Mouse (Mus musculus): ENCODE data around the gene Ctps.
"Not testable (repeated sequence)": the region's sequence is repeated elsewhere in the genome, so short reads cannot be mapped to it uniquely, and the experiment has no call there.

The Ctps gene

DNA sequence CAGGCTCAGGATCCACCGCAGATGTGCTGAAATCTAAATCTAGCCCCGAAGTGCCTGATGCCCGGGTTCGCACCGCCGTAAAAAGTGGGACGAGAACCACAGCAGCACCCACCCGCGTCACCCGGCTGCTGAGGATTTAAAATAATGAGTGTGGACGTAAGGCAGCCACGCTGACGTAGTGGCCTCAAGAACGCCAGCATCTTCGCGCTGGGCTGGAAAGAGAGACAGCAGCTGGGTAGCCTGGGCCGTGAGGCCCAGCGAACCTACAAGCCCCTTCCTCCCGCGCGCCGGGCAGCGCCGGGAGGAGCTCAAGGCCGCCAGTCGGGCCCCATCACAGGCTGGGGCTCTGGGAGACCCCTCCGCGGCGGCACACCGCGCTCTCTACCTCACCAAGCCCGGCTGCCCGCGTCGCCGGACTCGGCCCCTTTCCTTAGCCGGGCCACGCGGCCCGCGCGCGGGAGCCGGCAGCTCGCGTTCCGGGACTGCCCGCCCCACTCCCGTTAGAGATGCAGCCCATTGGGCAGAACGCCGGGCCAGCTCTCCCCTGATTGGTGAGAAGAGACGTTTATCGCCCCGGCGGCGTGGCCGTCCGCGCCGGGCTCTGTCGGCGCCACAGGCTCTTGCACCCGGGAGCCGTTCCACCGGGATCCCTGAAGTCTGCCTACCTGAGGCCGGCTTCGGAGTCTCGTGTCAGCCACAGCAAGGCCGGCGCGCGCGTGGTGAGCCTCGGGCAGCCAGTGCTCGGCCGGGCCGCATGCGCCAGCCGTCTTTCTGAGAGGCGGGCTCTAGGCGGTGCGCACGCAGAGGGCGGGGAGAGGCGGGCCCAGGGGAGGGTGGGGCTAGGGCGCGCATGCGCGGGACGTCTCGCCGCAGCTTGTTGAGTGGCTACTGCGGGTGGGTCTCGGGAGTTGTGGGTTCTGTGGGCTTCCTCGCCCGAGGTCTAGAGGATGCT is at the start of gene Ctps:
TSS of gene Ctps (minus strand) at position 791 of the 952 bp plus-strand sequence.
- CTCF ChIA-PET = interaction anchor here (0.5 kb wide), 1 partner anchor 13 kb away, joined by 7 read pairs; no protein-coding TSS in a partner anchor

DNA sequence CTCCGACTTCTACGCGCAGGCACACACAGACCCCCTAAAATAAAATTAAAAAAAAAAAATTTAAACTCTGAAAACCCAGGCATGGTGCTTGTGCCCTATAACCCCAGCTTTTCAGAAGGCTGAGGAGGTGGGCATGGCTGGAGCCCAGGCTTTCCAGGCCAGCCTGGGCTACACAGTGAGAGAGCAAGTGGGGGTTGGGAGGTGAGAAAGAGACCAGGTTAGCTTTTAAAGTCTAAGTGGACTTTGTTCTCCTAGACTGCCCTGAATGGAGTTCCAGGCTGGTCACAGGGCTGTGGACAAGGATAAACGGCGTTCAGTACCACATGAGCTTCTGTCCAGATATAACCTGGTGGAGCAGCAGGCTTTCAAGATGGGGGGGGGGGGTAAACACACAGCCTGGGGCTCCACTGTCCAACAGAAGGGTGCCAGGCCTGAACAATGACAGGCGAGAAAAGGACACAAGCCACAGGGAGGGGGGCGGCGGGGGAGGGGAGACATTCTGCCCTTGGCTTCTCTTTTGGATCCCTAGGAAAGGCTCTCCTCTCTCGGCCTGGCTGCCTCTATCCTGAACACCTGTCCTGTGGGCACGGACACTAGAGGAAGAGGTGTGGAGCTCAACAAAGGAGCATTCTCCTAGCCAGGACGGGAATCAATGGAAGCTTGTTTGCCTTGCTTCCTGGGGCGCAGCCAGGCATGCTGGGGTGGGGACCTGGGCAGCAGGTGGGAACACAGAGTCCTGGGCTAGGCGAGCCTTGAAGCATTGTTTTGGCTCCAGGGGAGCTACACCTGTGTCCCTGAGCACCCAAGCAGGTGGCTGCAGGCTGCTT is 46.3 kb upstream of the Ctps start:
- CTCF ChIA-PET = no interaction called here

GRCm38 (mm10) chr4:120615528-120616081 is 45.5 kb upstream of the Ctps start:
- CTCF ChIA-PET = no interaction called here

DNA sequence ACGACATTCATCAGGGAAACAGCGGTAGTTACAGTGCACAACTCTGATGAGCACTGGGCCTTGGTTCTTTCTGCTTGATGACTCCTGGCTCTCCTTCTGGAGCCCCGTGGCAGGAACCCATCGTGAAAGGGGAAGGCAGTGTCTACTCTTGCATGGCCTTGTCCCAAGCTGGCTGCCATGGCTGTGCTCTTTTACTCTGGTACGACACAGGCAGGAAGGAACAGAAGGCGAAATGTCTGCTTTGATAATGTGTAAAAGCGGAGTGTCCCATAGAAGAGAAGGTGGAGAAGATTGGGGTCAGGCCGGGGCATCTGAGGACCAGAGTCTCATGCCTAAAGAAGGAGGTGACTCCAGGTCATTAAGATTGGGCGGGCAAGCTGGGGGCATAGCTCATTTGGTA is 44.6 kb upstream of the Ctps start:
- CTCF ChIA-PET = no interaction called here

DNA sequence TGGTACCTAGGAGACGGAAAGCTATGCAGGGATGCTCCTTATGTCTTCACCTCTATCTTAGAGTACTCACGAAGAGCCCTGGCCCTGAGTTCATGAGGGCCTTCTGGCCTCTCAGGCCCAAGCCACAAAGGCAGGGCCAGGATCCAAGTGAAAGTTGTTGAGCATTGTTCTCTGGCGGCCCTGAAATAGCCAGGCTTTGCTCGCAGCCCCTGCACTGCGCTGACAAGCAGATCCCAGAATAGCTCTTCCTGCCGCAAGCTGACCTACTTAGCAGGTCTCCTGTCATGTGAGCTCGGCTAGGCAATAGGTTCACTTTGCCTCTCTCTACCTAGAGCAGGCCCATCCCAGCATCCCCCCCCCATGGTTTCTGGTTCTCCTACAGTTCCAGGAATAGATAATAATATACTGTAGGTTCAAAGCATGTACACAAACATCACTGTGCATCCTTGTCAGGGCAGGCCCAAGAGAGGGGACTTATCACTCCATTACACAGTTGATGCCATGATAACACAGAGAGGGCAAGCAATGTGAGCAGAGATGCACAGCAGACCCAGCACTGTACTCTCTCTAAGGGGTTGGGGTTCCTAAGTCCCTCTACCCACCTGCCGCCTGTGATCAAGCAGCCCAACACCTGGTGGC is 43.7 kb upstream of the Ctps start:
- CTCF ChIA-PET = no interaction called here

GRCm38 (mm10) chr4:120612304-120613080 is 42.4 kb upstream of the Ctps start:
- CTCF ChIA-PET = no interaction called here

- CTCF ChIA-PET = no interaction called here
Observed at GRCm38 (mm10) chr4:120611005-120611404, 40.9 kb upstream of the Ctps start.

DNA sequence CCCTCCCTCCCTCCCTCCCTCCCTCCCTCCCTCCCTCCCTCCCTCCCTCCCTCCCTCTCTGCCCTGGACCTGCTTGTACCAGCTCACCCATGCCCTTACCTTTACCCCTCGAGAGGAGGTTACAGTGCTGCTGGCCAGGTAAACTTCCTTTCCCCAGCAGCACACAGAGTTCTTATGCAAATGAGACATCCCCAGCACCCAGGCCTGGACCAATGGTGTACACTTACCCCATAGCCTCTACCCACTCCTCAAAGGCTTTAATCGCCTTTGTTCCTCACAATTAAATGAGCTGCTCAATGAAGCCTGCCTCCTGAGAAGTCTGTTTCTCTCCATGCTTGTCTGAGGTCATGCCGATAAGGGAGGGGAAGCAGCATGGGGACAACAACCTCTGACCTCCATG is 36.9 kb upstream of the Ctps start:
- CTCF ChIA-PET = no interaction called here

DNA sequence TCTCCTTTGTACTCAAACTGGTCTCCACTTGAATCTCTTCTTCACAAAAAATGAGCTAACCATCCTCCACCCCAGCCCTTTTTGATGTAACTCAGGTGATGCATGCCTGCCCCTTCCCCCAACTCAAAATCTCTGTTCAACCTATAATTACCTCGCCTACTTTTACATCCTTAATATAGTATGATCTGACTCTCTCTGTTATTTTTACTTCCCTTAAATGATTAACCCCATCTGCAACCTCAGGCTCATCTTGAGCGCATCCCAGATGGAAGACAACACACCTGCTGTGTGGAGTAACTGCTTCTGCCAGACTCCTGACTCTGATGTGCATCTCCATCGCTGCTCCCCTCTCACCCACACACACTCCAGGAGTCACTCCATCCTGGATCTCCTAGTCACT is 32.6 kb upstream of the Ctps start:
- CTCF ChIA-PET = interaction anchor here (0.6 kb wide), 1 partner anchor 22 kb away, joined by 4 read pairs; no protein-coding TSS in a partner anchor

- CTCF ChIA-PET = no interaction called here
Observed at GRCm38 (mm10) chr4:120601774-120602173, 31.7 kb upstream of the Ctps start.

- CTCF ChIA-PET = interaction anchor here (0.7 to 1.6 kb wide), 2 partner anchors 8 to 73 kb away, joined by 4 to 5 read pairs; no protein-coding TSS in a partner anchor
Observed at GRCm38 (mm10) chr4:120598922-120599321, 28.8 kb upstream of the Ctps start.

DNA sequence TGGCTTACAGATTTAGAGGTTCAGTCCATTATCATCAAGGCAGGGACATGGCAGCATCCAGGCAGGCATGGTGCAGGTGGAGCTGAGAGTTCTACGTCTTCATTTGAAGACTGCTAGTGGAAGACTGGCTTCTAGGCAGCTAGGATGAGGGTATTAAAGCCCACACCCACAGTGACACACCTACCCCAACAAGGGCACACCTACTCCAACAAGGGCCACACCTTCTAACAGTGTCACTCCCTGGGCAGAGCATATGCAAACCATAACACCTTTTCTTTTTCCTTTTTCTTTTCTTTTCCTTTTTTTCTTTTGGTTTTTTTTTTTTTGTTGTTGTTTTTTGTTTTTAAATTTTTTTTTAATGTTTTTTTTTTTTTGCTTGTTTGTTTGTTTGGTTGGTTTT is 26.1 kb upstream of the Ctps start:
- CTCF ChIA-PET = not testable (repeated sequence)

DNA sequence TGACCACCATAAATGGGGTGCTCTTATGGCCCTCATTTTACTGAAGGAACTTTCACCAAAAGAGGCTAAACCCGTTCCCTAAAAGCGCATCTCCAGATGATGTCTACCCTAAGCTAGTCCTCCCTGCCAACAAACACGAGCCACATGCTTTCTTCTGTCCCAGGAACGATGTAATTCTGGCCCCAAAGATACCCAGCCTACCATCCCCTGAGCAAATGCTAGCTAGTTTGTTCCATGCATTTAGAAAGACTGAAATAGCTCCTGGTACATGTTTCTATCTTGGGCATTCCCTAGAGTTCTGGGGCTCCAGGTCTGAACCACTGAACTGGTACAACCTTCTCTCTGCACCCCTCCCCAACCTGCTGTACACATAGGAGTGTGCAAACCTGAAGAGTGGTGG is 20.9 kb upstream of the Ctps start:
- CTCF ChIA-PET = interaction anchor here (0.6 to 1.1 kb wide), 5 partner anchors 8 to 183 kb away, joined by 3 to 5 read pairs (median 3); no protein-coding TSS in a partner anchor

GRCm38 (mm10) chr4:120589815-120590422 is 19.8 kb upstream of the Ctps start:
- CTCF ChIA-PET = interaction anchor here (0.6 to 1.1 kb wide), 4 partner anchors 9 to 298 kb away, joined by 3 to 5 read pairs (median 4); no protein-coding TSS in a partner anchor

DNA sequence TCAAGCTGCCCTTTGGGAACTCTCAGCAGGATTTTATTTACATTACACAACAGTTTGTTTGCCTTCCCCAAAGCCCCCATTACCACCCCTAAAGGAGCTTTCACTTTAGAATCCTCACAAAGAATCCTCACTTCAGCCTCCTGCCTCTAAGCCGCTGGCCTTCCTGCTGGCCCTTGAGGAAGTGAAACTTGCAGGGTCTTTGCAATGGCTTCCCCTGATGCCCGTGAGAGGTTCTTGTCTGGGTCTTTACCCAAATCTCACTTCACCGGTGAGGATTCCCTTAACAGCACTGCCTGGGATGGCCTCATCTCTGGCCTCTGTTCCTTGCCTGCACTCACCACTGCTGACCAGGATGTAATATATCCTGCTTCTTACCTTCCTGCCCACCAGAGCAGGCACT is 19.0 kb upstream of the Ctps start:
- CTCF ChIA-PET = no interaction called here

DNA sequence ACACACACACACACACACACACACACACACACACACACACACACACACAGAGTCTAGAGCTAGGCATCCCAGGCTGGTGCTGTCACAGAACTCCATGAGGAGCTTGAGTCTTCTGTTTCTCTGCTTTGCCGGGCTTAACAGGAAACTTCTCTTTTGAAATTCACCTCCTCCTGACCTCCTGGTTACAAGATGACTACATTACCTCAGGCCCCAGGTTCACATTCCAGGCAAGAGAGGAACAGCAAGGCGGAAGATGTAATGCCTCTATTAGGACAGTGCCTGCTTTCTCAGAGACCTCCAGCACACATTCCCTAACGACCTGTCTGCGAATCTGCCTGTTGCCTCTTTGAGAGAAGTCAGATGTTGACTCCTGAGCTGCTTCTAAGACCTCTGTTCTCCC is 18.4 kb upstream of the Ctps start, which contains the start of gene Gm8439:
TSS of gene Gm8439 (plus strand) at position 301 of the 400 bp plus-strand sequence.
- CTCF ChIA-PET = interaction anchor here (0.6 kb wide), 1 partner anchor 227 kb away, joined by 8 read pairs; no protein-coding TSS in a partner anchor

GRCm38 (mm10) chr4:120586986-120587385 is 16.9 kb upstream of the Ctps start:
- CTCF ChIA-PET = no interaction called here

DNA sequence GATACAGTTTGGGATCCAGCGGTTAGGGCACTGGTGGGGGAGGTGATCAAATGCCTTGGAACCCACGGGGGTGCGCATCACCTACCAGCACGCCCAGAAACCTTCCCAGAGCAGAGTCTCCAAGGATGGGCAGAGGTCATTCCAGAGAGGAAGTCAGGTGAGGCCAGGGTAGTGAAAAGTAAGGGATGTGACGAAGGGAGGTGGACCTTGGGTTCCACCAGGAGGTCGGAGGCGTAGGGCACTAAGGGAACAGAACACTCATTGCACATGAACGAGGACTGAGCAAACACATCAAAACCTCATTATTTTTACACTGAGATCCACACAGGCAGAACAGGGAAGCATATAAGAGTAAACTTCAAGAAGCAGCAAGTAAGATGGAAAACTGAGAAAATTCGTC is 11.6 kb upstream of the Ctps start:
- CTCF ChIA-PET = no interaction called here

GRCm38 (mm10) chr4:120580894-120581293 is 10.8 kb upstream of the Ctps start:
- CTCF ChIA-PET = no interaction called here

DNA sequence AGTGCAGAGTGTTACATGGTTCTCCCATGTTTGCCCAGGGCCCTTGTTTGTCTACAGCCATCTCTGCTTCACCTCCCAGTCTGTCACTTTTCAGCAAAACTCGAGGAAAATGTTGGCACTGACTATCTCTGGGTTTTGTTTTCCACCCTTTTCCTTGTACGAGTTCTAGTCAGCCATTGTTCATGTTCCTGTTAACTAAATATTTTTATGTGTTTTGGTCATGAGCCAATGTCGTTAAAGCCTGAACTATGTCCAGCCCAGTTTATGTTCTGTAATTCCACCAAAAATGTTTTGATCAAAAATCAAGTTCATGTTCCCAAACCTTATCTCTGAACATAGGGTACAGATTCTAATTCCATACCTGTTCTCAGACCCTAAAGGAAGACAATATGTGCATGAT is 1.6 kb upstream of the Ctps start:
- CTCF ChIA-PET = no interaction called here
